Mouse (Mus musculus) heart, postnatal 0 days (tissue): ENCODE data around the gene App. TPM values are rescaled to one million over a fixed set of nuclear protein-coding genes. Genes with fewer than 3 reads are reported as not detected.

Experiments used
- ATAC-seq: fragments of 200-750 bp; cut with Nextera tagmentation; 2 replicates; pipeline ENCODE4 v1.8.0; 2017; ENCODE audit warnings: low read depth, moderate number of reproducible peaks, moderate library complexity; ENCODE audit not compliant: insufficient read depth
- DNase-seq: peaks from one replicate; pipeline ENCODE4 v3.0.0-alpha.2; 2016; ENCODE audit warnings: low spot score
- H3K27ac ChIP-seq: fragments of 300-500 bp; sonication (generic); 2 replicates; pipeline ENCODE4 v1.5.1; 2014; ENCODE audit warnings: low read depth, mild to moderate bottlenecking
- H3K27me3 ChIP-seq: fragments of 300-500 bp; sonication (generic); 2 replicates; pipeline ENCODE4 v1.6.1; 2014; ENCODE audit warnings: low read length, mixed read lengths; ENCODE audit not compliant: control insufficient read depth, insufficient read depth
- H3K36me3 ChIP-seq: fragments of 300-500 bp; sonication (generic); replicated peaks from 2 replicates; pipeline ENCODE4 v1.6.1; 2014; ENCODE audit warnings: low read length, mixed read lengths; ENCODE audit not compliant: control insufficient read depth, insufficient read depth
- H3K4me1 ChIP-seq: fragments of 300-500 bp; sonication (generic); 2 replicates; pipeline ENCODE4 v1.6.1; 2014; ENCODE audit warnings: antibody characterized with exemption; ENCODE audit not compliant: control insufficient read depth, insufficient read depth
- H3K4me2 ChIP-seq: fragments of 300-500 bp; sonication (generic); 2 replicates; pipeline ENCODE4 v1.6.1; 2014; ENCODE audit warnings: low read depth, mild to moderate bottlenecking, low read length, moderate library complexity
- H3K4me3 ChIP-seq: fragments of 300-500 bp; sonication (generic); 2 replicates; pipeline ENCODE4 v1.5.1; 2014; ENCODE audit warnings: low read depth, low read length
- H3K9ac ChIP-seq: fragments of 300-500 bp; sonication (generic); replicated peaks from 2 replicates; pipeline ENCODE4 v1.6.1; 2014; ENCODE audit warnings: low read depth, low read length, mixed read lengths
- H3K9me3 ChIP-seq: fragments of 300-500 bp; sonication (generic); replicated peaks from 2 replicates; pipeline ENCODE4 v1.6.1; 2016; ENCODE audit warnings: low read length; ENCODE audit not compliant: control insufficient read depth
- CTCF ChIP-seq: IDR thresholded peaks from 2 replicates; pipeline ENCODE4 v1.5.1; 2016; ENCODE audit warnings: antibody characterized with exemption, control low read depth, low read depth
- EP300 ChIP-seq: IDR thresholded peaks from 2 replicates; pipeline ENCODE4 v1.6.1; 2016; ENCODE audit warnings: antibody characterized with exemption, low read depth
- WGBS: fragments of 180-500 bp; shearing (Covaris S2); extraction: QIAGEN DNeasy Blood & Tissue Kit; methylation state at CpG from one replicate; pipeline ENCODE4 v1.1.7; 2014; 5-methylcytosine and 5-hydroxymethylcytosine counted together
- polyA plus RNA-seq: library from polyadenylated mRNA; unstranded; fragments of >200 nt; fragmentation: Nextera tagmentation; extraction: Ambion mirVana; gene quantifications from 2 replicates; pipeline ENCODE4 v1.2.1, GENCODE M21; 2015
- total RNA-seq: library from RNA; depleted of rRNA; stranded (reverse); fragments of >200 nt; gene quantifications from 2 replicates; pipeline ENCODE4 v1.2.3, GENCODE M21; 2014; ENCODE audit warnings: low replicate concordance

Gene App
- total and polyA plus RNA-seq, 2 experiments from 2014 or later: 122 to 139 TPM

DNA sequence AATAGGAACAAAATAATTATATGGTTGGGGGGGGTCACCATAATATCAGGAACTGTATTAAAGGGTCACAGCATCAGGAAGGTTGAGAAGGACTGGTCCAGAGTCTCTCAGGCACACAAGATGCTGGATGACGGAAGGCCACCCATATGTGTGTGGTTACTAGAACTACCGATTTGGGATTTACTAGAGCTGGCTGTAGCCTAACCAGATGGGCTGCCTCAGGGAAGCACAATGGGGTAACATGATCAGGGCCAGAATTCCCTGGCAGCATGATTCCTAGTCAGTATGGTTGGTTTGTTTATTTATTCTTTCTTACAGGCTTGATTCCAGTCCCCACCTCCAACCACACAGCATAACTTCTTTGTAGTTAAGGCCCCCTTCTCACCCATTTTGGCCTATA lies 162.9 kb downstream of the App start:
- no peak overlapping the region for H3K27ac ChIP-seq
- no peaks in the 10 kb centered on the region for H3K4me1 ChIP-seq
- TF ChIP-seq EP300: no peak
- no peak for TF ChIP-seq CTCF
- H3K36me3 ChIP-seq: peaks cover 43% of the 10 kb centered on the region
- ATAC-seq (no peak), DNase-seq (no peak)
- WGBS: 88% methylated on average over 2 of the region's 2 CpGs
- H3K27me3 ChIP-seq: no peaks in the 10 kb centered on the region
- no peak overlapping the region for H3K9ac ChIP-seq
- H3K9me3 ChIP-seq: no peaks in the 10 kb centered on the region
- H3K4me3 ChIP-seq: no peak overlapping the region
- H3K4me2 ChIP-seq: no peak overlapping the region

DNA sequence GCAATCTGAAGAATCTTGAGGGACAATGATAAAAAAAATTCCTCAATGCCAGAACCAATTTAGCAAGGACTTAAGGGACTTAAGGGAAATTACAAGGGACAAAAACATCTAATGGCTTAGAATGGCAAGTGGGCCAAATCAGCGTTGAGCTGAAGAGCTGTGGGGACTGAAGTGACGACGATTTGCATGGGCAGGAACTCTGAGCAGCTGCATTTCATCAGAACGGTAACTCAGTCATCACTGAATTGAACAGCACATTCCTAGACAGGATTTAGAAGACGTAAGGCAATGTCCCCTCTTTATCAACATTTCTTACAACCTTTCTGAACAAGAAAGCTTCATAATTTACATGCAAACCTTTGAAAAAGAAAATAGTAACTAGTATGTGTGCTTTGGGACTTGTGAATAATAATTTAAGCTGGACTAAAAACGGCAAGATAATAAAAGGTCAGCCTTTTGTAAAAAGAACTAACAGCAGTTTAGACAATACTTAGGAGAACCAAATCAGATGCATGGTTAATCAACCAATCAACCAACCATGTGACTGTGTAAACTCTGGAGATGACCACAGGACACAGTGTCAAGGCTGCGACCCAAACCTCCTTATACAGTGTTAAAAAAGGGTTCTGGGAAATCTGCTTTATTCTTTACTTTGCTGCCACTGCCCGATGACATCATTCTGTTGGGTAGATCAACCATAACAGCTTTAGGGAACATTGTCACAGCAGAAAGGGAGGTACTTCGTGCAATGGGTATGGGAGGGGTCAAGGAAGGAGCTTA lies 164.5 kb downstream of the App start:
- 53% methylated on average over 9 of the region's 9 CpGs for WGBS

GRCm38 (mm10) chr16:85001939-85002556 lies 171.5 kb downstream of the App start:
- H3K4me3 ChIP-seq: no peak overlapping the region
- TF ChIP-seq EP300 (no peak), CTCF (no peak)
- no peak for DNase-seq
- ATAC-seq: no peak
- peaks cover 24% of the 10 kb centered on the region for H3K36me3 ChIP-seq
- no peaks in the 10 kb centered on the region for H3K27me3 ChIP-seq
- no peak overlapping the region for H3K27ac ChIP-seq
- H3K9ac ChIP-seq: no peak overlapping the region
- H3K9me3 ChIP-seq: no peaks in the 10 kb centered on the region
- peaks cover 6% of the 10 kb centered on the region; the same call in 1 of the 2 replicates for H3K4me1 ChIP-seq
- no peak overlapping the region for H3K4me2 ChIP-seq
- 95% methylated on average over 5 of the region's 5 CpGs for WGBS

More for the DNA sequence above, 164.5 kb downstream of the App start:
- Histone ChIP-seq H3K36me3 (peaks cover 31% of the 10 kb centered on the region), H3K4me1 (no peaks in the 10 kb centered on the region), H3K9ac (no peak overlapping the region), H3K9me3 (no peaks in the 10 kb centered on the region), H3K27me3 (no peaks in the 10 kb centered on the region), H3K4me2 (no peak overlapping the region), H3K27ac (no peak overlapping the region), H3K4me3 (no peak overlapping the region)
- ATAC-seq: no peak
- DNase-seq: no peak
- TF ChIP-seq CTCF: no peak

GRCm38 (mm10) chr16:85000304-85000703 lies 173.3 kb downstream of the App start:
- no peak overlapping the region for H3K9ac ChIP-seq
- no peaks in the 10 kb centered on the region for H3K9me3 ChIP-seq
- no peak overlapping the region for H3K27ac ChIP-seq
- H3K4me2 ChIP-seq: no peak overlapping the region
- no peak overlapping the region for H3K4me3 ChIP-seq
- 88% methylated on average over 7 of the region's 7 CpGs for WGBS
- H3K36me3 ChIP-seq: peaks cover 28% of the 10 kb centered on the region
- ATAC-seq (no peak), DNase-seq (no peak)
- TF ChIP-seq CTCF: no peak
- H3K27me3 ChIP-seq: no peaks in the 10 kb centered on the region
- peaks cover 6% of the 10 kb centered on the region; the same call in 1 of the 2 replicates for H3K4me1 ChIP-seq

DNA sequence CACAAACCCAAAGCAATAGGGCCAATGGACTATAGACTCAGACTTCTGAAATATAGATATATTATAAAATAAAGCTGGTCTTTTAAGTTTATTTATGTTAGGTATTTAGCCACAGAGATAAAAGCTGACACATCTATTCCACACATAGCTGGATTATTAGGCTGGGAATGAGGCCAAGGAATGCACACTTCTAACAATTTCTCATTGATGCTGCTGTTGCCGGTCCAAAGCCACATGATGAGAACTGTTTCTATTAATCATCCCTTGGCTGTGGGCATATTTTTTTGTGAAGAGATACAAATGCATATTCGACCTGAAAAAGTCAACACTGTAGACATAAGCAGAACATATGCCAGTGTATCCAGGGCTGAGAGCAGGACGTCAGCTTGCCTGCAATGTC lies 176.0 kb downstream of the App start:
- H3K4me2 ChIP-seq: no peak overlapping the region
- H3K4me3 ChIP-seq: no peak overlapping the region
- no peak overlapping the region for H3K27ac ChIP-seq
- ATAC-seq: no peak
- H3K4me1 ChIP-seq: peaks cover 6% of the 10 kb centered on the region; the same call in 1 of the 2 replicates
- no peaks in the 10 kb centered on the region for H3K27me3 ChIP-seq
- WGBS: 28% methylated on average over 3 of the region's 3 CpGs
- no peak for TF ChIP-seq CTCF
- TF ChIP-seq EP300: no peak
- H3K9ac ChIP-seq: no peak overlapping the region
- peaks cover 27% of the 10 kb centered on the region for H3K36me3 ChIP-seq
- DNase-seq: no peak
- no peaks in the 10 kb centered on the region for H3K9me3 ChIP-seq
